Mouse (Mus musculus): ENCODE measurements around the gene Serpina6. TPM values are rescaled to one million over a fixed set of nuclear protein-coding genes. Genes with fewer than 3 reads are reported as not detected.

The Serpina6 gene
- polyA plus RNA-seq, 1 experiment from 2014 or later = not detected

DNA sequence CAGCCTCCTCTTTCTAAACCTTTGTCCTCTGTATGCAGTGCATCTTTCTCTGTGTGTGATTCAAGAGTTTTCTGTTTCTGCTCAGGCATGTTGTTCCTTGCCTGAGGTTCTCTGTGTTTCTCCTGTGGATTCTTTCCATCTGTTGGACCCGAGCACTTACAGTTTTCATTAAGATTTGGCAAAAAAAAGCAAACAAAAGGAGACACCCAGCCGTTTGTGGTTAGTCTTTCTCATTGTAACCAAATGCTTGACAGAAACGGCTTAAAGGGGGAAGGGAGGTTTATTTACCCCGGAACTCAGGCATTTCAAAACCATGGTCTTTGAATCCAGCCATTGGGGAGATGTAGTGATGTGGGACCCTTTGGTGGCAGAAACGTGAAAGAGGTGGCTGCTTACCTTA, 12.4 kb downstream of the Serpina6 start:
- Histone ChIP-seq H3K9me3 (no peaks in the 10 kb centered on the region), H3K4me2 (no peak overlapping the region), H3K27me3 (no peaks in the 10 kb centered on the region), H3K4me1 (no peaks in the 10 kb centered on the region), H3K27ac (no peak overlapping the region), H3K4me3 (replicated peaks) (no peak overlapping the region), H3K9ac (no peak overlapping the region), H3K36me3 (replicated peaks) (no peaks in the 10 kb centered on the region)
- WGBS = 41% methylated on average over 5 of the region's 5 CpGs
- ATAC-seq (ENCODE audit: low FRiP score) = no peak

- no peak for ATAC-seq (ENCODE audit: low FRiP score)
- Histone ChIP-seq H3K9me3 (no peaks in the 10 kb centered on the region), H3K4me2 (no peak overlapping the region), H3K4me1 (no peaks in the 10 kb centered on the region), H3K4me3 (replicated peaks) (no peak overlapping the region), H3K9ac (no peak overlapping the region), H3K36me3 (replicated peaks) (no peaks in the 10 kb centered on the region), H3K27ac (no peak overlapping the region), H3K27me3 (no peaks in the 10 kb centered on the region)
- WGBS = 86% methylated on average over 3 of the region's 3 CpGs
Measured at GRCm38 (mm10) chr12:103643818-103644217, 13.2 kb downstream of the Serpina6 start.

DNA sequence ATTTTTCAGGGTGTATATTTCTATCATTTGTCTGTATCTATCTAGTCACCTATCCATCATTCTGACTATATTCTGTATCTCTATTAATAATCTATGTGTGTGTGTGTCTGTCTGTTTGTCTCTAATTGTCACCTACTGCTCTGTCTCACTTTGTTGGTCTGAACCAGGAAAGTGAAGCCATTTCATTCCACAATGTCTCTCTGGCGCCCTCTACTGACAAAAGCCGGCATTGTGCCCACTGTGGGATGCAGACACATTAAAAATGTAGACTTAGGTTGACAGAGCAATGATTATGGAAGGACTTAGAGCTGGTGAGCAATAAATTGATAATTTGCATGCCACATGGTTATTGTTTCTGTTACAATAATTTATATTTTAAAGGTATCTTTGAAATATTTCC, 13.7 kb downstream of the Serpina6 start:
- Histone ChIP-seq H3K36me3 (replicated peaks) (no peaks in the 10 kb centered on the region), H3K4me3 (replicated peaks) (no peak overlapping the region), H3K27ac (no peak overlapping the region), H3K4me2 (no peak overlapping the region), H3K9me3 (no peaks in the 10 kb centered on the region), H3K4me1 (no peaks in the 10 kb centered on the region), H3K27me3 (no peaks in the 10 kb centered on the region), H3K9ac (no peak overlapping the region)
- 0 out of 2 replicates have a peak, but pooled peaks have one; percentile 46 for ATAC-seq (ENCODE audit: low FRiP score)
- 0% methylated on average over 2 of the region's 2 CpGs for WGBS

DNA sequence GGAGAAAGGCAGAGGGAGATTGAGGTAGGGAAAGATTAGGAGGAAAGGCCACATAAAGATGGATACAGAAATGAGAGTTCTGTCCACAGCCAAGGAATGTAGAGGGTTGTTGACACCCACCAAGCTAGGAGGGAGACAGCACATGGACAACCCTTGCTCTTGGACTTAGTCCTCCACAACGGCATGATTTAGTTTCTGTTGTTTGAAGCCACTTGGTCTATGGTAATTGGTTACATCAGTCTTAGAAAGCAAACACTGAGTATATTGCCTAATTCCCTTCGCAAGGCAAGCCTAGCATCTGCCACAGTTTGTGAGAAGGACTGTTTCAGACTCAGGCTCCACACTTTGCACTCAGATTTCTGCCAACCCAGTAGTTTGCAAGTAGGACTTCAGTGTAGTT, 21.2 kb downstream of the Serpina6 start:
- ATAC-seq (ENCODE audit: low FRiP score) = no peak
- Histone ChIP-seq H3K27me3 (no peaks in the 10 kb centered on the region), H3K36me3 (replicated peaks) (no peaks in the 10 kb centered on the region), H3K27ac (no peak overlapping the region), H3K4me2 (no peak overlapping the region), H3K9me3 (no peaks in the 10 kb centered on the region), H3K9ac (no peak overlapping the region), H3K4me1 (no peaks in the 10 kb centered on the region), H3K4me3 (replicated peaks) (no peak overlapping the region)
- 91% methylated on average over 2 of the region's 2 CpGs for WGBS

GRCm38 (mm10) chr12:103634430-103634829, 22.6 kb downstream of the Serpina6 start:
- Histone ChIP-seq H3K27ac (no peak overlapping the region), H3K36me3 (replicated peaks) (no peaks in the 10 kb centered on the region), H3K4me3 (replicated peaks) (no peak overlapping the region), H3K27me3 (no peaks in the 10 kb centered on the region), H3K9ac (no peak overlapping the region), H3K9me3 (no peaks in the 10 kb centered on the region), H3K4me1 (no peaks in the 10 kb centered on the region), H3K4me2 (no peak overlapping the region)
- 80% methylated on average over 2 of the region's 2 CpGs for WGBS
- ATAC-seq (ENCODE audit: low FRiP score) = no peak

DNA sequence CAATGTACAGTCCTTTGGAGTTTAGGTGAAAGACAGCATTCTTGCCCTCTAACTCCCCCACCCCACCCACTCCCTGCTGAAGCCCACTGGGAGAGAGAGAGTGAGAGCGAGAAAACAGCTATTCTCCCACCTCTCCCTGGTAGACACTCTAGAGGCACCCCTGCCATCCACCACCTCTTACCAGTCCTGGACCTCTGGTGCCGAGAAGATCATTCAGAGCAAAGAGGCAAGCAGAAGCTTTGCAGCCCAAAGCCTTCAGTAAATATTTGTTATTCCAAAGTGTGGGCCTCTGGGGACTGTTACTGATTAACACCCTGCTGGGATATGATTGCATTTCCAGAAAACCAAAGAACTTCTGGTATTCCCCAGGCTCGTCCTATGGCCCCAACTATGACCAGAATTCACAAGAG, 25.8 kb downstream of the Serpina6 start, which contains the start of gene Serpina10:
TSS of gene Serpina10 (minus strand) at position 242 of the 410 bp plus-strand sequence.
- no peaks in the 10 kb centered on the region for H3K36me3 ChIP-seq (replicated peaks)
- H3K4me3 ChIP-seq (replicated peaks) = no peak within 1 kb of the TSS
- no peak for ATAC-seq (ENCODE audit: low FRiP score)
- H3K4me1 ChIP-seq = no peaks in the 10 kb centered on the region
- H3K27ac ChIP-seq = no peak within 1 kb of the TSS
- H3K27me3 ChIP-seq = no peaks in the 10 kb centered on the region
- H3K9ac ChIP-seq = no peak within 1 kb of the TSS
- WGBS = 81% methylated on average over 3 of the region's 3 CpGs
- H3K4me2 ChIP-seq = no peak within 1 kb of the TSS
- no peaks in the 10 kb centered on the region for H3K9me3 ChIP-seq

DNA sequence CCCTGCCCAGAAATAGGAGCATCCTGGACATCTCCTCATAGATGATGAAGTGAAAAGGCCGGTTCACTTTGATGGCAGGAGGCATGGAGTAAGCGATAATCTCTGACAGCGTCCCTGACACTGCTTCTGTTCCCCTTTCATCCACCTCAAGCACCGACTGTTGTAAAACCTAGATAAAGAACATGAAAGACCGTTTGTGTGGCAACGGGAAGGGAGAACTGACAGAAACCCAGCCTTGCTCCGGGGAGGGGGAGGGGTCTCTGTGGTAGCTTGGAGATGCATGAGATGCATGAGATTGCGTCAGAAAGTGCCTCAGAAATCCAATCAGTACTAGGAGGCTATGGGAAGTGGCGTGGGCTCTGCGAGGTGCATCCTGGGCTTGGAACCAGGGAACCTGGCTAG, 40.2 kb downstream of the Serpina6 start:
- Histone ChIP-seq H3K9ac (no peak overlapping the region), H3K36me3 (replicated peaks) (no peaks in the 10 kb centered on the region), H3K9me3 (no peaks in the 10 kb centered on the region), H3K27ac (no peak overlapping the region), H3K4me1 (no peaks in the 10 kb centered on the region), H3K4me2 (no peak overlapping the region), H3K4me3 (replicated peaks) (no peak overlapping the region), H3K27me3 (no peaks in the 10 kb centered on the region)
- 90% methylated on average over 10 of the region's 10 CpGs for WGBS
- ATAC-seq (ENCODE audit: low FRiP score) = no peak

- H3K9me3 ChIP-seq = no peaks in the 10 kb centered on the region
- ATAC-seq (ENCODE audit: low FRiP score) = no peak
- H3K9ac ChIP-seq = no peak overlapping the region
- no peak overlapping the region for H3K27ac ChIP-seq
- H3K4me3 ChIP-seq (replicated peaks) = no peak overlapping the region
- H3K27me3 ChIP-seq = no peaks in the 10 kb centered on the region
- no peaks in the 10 kb centered on the region for H3K36me3 ChIP-seq (replicated peaks)
- WGBS = 82% methylated on average over 4 of the region's 4 CpGs
- no peak overlapping the region for H3K4me2 ChIP-seq
- H3K4me1 ChIP-seq = no peaks in the 10 kb centered on the region
Measured at GRCm38 (mm10) chr12:103615734-103616133, 41.3 kb downstream of the Serpina6 start.

DNA sequence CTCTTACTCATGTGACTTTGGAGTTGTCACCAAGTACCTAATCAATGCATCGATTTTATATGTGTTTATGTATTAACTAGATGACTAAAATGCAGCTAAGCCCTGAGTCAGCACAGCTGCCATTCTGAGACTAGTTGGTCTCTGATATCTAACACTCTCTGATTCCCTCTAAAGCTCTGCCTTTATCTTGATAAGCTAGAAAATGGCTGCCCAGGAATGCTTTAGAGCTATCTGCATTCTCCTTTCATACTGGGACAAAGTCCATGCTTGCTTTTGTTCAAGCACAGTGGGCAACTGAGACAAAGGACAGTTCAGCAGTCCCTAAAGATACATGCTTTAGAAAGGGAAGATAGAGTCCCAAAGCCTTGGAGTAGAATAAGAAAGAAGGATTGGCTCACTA, 41.9 kb downstream of the Serpina6 start:
- WGBS = 80% methylated on average over 1 of the region's 1 CpGs
- no peaks in the 10 kb centered on the region for H3K9me3 ChIP-seq
- H3K4me2 ChIP-seq = no peak overlapping the region
- H3K27ac ChIP-seq = no peak overlapping the region
- no peak for ATAC-seq (ENCODE audit: low FRiP score)
- H3K4me1 ChIP-seq = no peaks in the 10 kb centered on the region
- no peak overlapping the region for H3K9ac ChIP-seq
- H3K27me3 ChIP-seq = no peaks in the 10 kb centered on the region
- no peak overlapping the region for H3K4me3 ChIP-seq (replicated peaks)
- H3K36me3 ChIP-seq (replicated peaks) = no peaks in the 10 kb centered on the region

- H3K9ac ChIP-seq = no peak overlapping the region
- 86% methylated on average over 3 of the region's 3 CpGs for WGBS
Measured at GRCm38 (mm10) chr12:103601839-103602238, 55.2 kb downstream of the Serpina6 start.

DNA sequence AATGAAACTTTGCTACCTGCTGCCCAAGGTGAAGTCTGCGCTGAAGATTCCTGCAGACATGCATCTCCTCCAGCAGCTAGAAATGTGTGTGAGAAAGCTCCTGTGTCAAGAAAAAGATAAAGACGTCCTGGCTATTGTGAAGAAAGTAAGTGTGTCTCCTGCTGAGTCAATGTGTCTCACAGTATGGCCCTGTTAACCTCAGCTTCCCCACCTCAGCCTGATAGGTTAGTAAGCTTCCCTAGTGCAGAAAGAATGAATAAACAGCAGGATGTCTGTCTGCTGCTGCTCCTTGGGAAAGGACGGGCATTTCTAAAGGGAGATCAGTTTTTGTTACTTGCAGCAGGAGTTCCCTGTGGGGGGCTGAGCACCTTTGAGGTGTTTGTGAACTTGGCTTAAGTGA, 56.6 kb downstream of the Serpina6 start:
- Histone ChIP-seq H3K4me2 (no peak overlapping the region), H3K4me3 (replicated peaks) (no peak overlapping the region), H3K9ac (no peak overlapping the region), H3K36me3 (replicated peaks) (no peaks in the 10 kb centered on the region), H3K4me1 (no peaks in the 10 kb centered on the region), H3K27me3 (no peaks in the 10 kb centered on the region), H3K9me3 (no peaks in the 10 kb centered on the region), H3K27ac (no peak overlapping the region)
- no peak for ATAC-seq (ENCODE audit: low FRiP score)
- WGBS = 13% methylated on average over 3 of the region's 3 CpGs

More at GRCm38 (mm10) chr12:103601839-103602238, 55.2 kb downstream of the Serpina6 start:
- no peak overlapping the region for H3K27ac ChIP-seq
- H3K9me3 ChIP-seq = no peaks in the 10 kb centered on the region
- no peaks in the 10 kb centered on the region for H3K36me3 ChIP-seq (replicated peaks)
- no peaks in the 10 kb centered on the region for H3K4me1 ChIP-seq
- H3K4me3 ChIP-seq (replicated peaks) = no peak overlapping the region
- H3K4me2 ChIP-seq = no peak overlapping the region
- H3K27me3 ChIP-seq = no peaks in the 10 kb centered on the region
- ATAC-seq (ENCODE audit: low FRiP score) = no peak

DNA sequence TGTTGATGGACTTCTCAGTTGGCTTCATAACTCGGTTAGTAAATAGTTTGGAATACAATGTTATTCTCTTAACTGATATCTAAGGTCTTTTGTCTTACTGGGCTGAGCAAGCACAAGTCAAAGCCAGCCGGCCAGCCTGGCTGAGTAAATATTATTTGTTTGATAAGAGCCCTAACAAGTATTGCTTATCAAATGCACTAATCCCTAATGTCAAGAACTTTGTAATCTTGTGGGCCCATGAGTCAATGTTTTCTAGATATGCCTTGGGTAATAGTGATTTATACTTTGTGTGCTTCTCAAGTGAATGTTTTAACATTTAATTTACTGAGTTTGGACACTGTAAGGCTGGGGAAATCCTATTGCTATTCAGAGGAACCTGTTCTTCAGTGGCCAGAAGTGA, 58.6 kb downstream of the Serpina6 start:
- no peaks in the 10 kb centered on the region for H3K4me1 ChIP-seq
- H3K27me3 ChIP-seq = no peaks in the 10 kb centered on the region
- H3K36me3 ChIP-seq (replicated peaks) = no peaks in the 10 kb centered on the region
- ATAC-seq (ENCODE audit: low FRiP score) = no peak
- no peaks in the 10 kb centered on the region for H3K9me3 ChIP-seq
- 90% methylated on average over 2 of the region's 2 CpGs for WGBS
- no peak overlapping the region for H3K4me2 ChIP-seq
- H3K9ac ChIP-seq = no peak overlapping the region
- H3K27ac ChIP-seq = no peak overlapping the region
- no peak overlapping the region for H3K4me3 ChIP-seq (replicated peaks)

All from forebrain, embryonic 12.5 days (tissue).